Comparison of ENCODE assay signal across 30 mouse cellular contexts in genomic region chr9:101903406-101903805, GRCm38 (mm10). TPM values are rescaled to one million over a fixed set of nuclear protein-coding genes. Genes with fewer than 3 reads are reported as not detected.
"Had no signal": no experiment of that assay in that cellular context is flagged by ENCODE, and none has a peak within 500 bp of the region (broad histone marks: within the 10 kb centered on the region; RNA-seq: fewer than 3 reads in every experiment).

No protein-coding gene starts in this region.

- DNase-seq: kidney, adult 2 months; kidney, postnatal 25 days; liver, embryonic 13.5 days; lung, adult 2 months; lung, postnatal 14 days; lung, postnatal 4 days; thymus, adult 18-20 months; thymus, postnatal 36 days had no signal

- H3K4me2 ChIP-seq: liver, embryonic 13.5 days; midbrain, embryonic 13.5 days had no signal

- ATAC-seq: intestine, postnatal 0 days; midbrain, embryonic 13.5 days had no signal

- H3K4me1 ChIP-seq: liver, embryonic 13.5 days had no signal

- H3K4me3 ChIP-seq: left cerebral cortex, adult 2 months; liver, embryonic 13.5 days; midbrain, embryonic 13.5 days had no signal

- H3K36me3 ChIP-seq: liver, embryonic 13.5 days; midbrain, embryonic 13.5 days had no signal

- H3K27ac ChIP-seq: kidney, postnatal 0 days; left cerebral cortex, adult 2 months; liver, embryonic 13.5 days; midbrain, embryonic 13.5 days had no signal

- H3K9ac ChIP-seq: liver, embryonic 13.5 days; midbrain, embryonic 13.5 days had no signal

- H3K9me3 ChIP-seq: liver, embryonic 13.5 days; midbrain, embryonic 13.5 days had no signal

- H3K27me3 ChIP-seq: liver, embryonic 13.5 days; midbrain, embryonic 13.5 days had no signal

RNA-seq across cellular contexts. Expression of gene 9630041A04Rik, which starts 41.8 kb away (rescaled TPM):
- total RNA-seq: layer of hippocampus, postnatal 36 days; left cerebral cortex, adult 2 months; left cerebral cortex, postnatal 10 days; left cerebral cortex, postnatal 36 days; liver, adult 2 months; megakaryocyte progenitor cell, adult 5-6 weeks; megakaryocyte-erythroid progenitor cell, adult 5-6 weeks had no signal
- polyA plus RNA-seq: intestine, postnatal 0 days; kidney, adult 2 months; kidney, embryonic 14.5 days; kidney, postnatal 0 days; large intestine, adult 2 months; limb, embryonic 11.5 days; limb, embryonic 14.5 days; liver, adult 2 months; liver, embryonic 13.5 days; liver, embryonic 16.5 days; lung, adult 2 months; lung, embryonic 16.5 days; neural tube, embryonic 11.5 days; small intestine, adult 2 months; spleen, adult 2 months; stomach, embryonic 16.5 days; testis, adult 2 months; urinary bladder, adult 2 months had no signal
